9 mouse cellular contexts compared by ENCODE assay signal in genomic region chr12:77638266-77638665, GRCm38 (mm10).
DNase-seq lines count a peak whose midpoint lies in the region; ATAC-seq lines count a peak whose summit lies in the region.
"Had no signal": no experiment of that assay in that cellular context is flagged by ENCODE, and none has a peak within 500 bp of the region (broad histone marks: within the 10 kb centered on the region; RNA-seq: fewer than 3 reads in every experiment).

No protein-coding gene starts in this region.

- no peaks in the 10 kb centered on the region for H3K9me3 ChIP-seq in hindbrain, embryonic 14.5 days (ENCODE audit: control insufficient read depth, low read length)
- no peaks in the 10 kb centered on the region for H3K9me3 ChIP-seq in hindbrain, embryonic 10.5 days
- H3K9me3 ChIP-seq in kidney, embryonic 15.5 days (replicated peaks) = no peaks in the 10 kb centered on the region
- H3K9me3 ChIP-seq: neural tube, embryonic 12.5 days had no signal

- no peak overlapping the region for H3K9ac ChIP-seq in hindbrain, embryonic 14.5 days
- H3K9ac ChIP-seq in kidney, embryonic 15.5 days = no peak overlapping the region
- H3K9ac ChIP-seq: neural tube, embryonic 12.5 days had no signal

- H3K27me3 ChIP-seq in hindbrain, embryonic 14.5 days (ENCODE audit: control insufficient read depth, insufficient read depth, low read length) = no peaks in the 10 kb centered on the region
- no peaks in the 10 kb centered on the region for H3K27me3 ChIP-seq in hindbrain, embryonic 10.5 days (ENCODE audit: insufficient read depth, poor library complexity, severe bottlenecking)
- H3K27me3 ChIP-seq in kidney, embryonic 15.5 days = peaks cover 19% of the 10 kb centered on the region
- H3K27me3 ChIP-seq: neural tube, embryonic 12.5 days had no signal

- no peak overlapping the region for H3K4me3 ChIP-seq in hindbrain, embryonic 14.5 days (replicated peaks; ENCODE audit: low read length)
- H3K4me3 ChIP-seq in hindbrain, embryonic 10.5 days = no peak overlapping the region
- H3K4me3 ChIP-seq in kidney, embryonic 15.5 days (replicated peaks) = no peak overlapping the region
- H3K4me3 ChIP-seq: neural tube, embryonic 12.5 days had no signal

- peak; percentile 14; the same call in 1 of the 2 replicates for ATAC-seq in hindbrain, embryonic 14.5 days (ENCODE audit: low FRiP score)
- peak; percentile 93 for ATAC-seq in kidney, embryonic 15.5 days (replicated peaks; ENCODE audit: low FRiP score)
- ATAC-seq in megakaryocyte-erythroid progenitor cell, adult 5-6 weeks (replicated peaks; ENCODE audit: low FRiP score, low TSS enrichment, poor library complexity, severe bottlenecking) = no peak

- DNase-seq in hindbrain, embryonic 14.5 days (ENCODE audit: low spot score) = peak; percentile 56
- DNase-seq in hindbrain, embryonic 10.5 days (ENCODE audit: low spot score) = no peak
- DNase-seq in adipocyte (ENCODE audit: low spot score) = peak; percentile 16
- peak; percentile 77 to 83 for DNase-seq in cerebellum, postnatal 14 days
- peak; percentile 40 for DNase-seq in testis, postnatal 10 days (ENCODE audit: low spot score)
- no peak for DNase-seq in layer of hippocampus, adult 9-10 months (ENCODE audit: low spot score)

- WGBS in hindbrain, embryonic 14.5 days = 69% methylated on average over 7 of the region's 7 CpGs
- WGBS in hindbrain, embryonic 10.5 days = 83% methylated on average over 7 of the region's 7 CpGs
- 16% methylated on average over 7 of the region's 7 CpGs for WGBS in kidney, embryonic 15.5 days

- H3K4me2 ChIP-seq in hindbrain, embryonic 14.5 days (replicated peaks) = no peak overlapping the region
- no peak overlapping the region for H3K4me2 ChIP-seq in kidney, embryonic 15.5 days
- H3K4me2 ChIP-seq: neural tube, embryonic 12.5 days had no signal

- H3K36me3 ChIP-seq in hindbrain, embryonic 14.5 days (replicated peaks; ENCODE audit: control insufficient read depth, insufficient read depth) = no peaks in the 10 kb centered on the region
- no peaks in the 10 kb centered on the region for H3K36me3 ChIP-seq in hindbrain, embryonic 10.5 days
- H3K36me3 ChIP-seq in kidney, embryonic 15.5 days = no peaks in the 10 kb centered on the region
- H3K36me3 ChIP-seq: neural tube, embryonic 12.5 days had no signal

- H3K27ac ChIP-seq in hindbrain, embryonic 14.5 days = no peak overlapping the region
- H3K27ac ChIP-seq in hindbrain, embryonic 10.5 days = no peak overlapping the region
- H3K27ac ChIP-seq in kidney, embryonic 15.5 days = no peak overlapping the region
- H3K27ac ChIP-seq: neural tube, embryonic 12.5 days had no signal

- H3K4me1 ChIP-seq in hindbrain, embryonic 14.5 days (replicated peaks; ENCODE audit: control insufficient read depth, insufficient read depth, low read length) = peaks cover 14% of the 10 kb centered on the region
- peaks cover 8% of the 10 kb centered on the region; the same call in 1 of the 2 replicates for H3K4me1 ChIP-seq in hindbrain, embryonic 10.5 days (replicated peaks)
- H3K4me1 ChIP-seq in kidney, embryonic 15.5 days = peaks cover 22% of the 10 kb centered on the region

Comparison
In these comparisons a context has a peak if more than half of its experiments do, and no peak if none do; other contexts are left out.
1. DNase-seq: peak in hindbrain, embryonic 14.5 days (single experiment), adipocyte (single experiment), cerebellum, postnatal 14 days (2 of 2) and testis, postnatal 10 days (single experiment); none in hindbrain, embryonic 10.5 days (single experiment) and layer of hippocampus, adult 9-10 months (single experiment).